Mouse (Mus musculus): Measurements from ENCODE around the gene Traf6. TPM values are rescaled to one million over a fixed set of nuclear protein-coding genes. Genes with fewer than 3 reads are reported as not detected.
A peak's percentile ranks its signal among the peaks of the same experiment; 100 is the strongest.

The Traf6 gene
- polyA plus RNA-seq, 1 experiment from 2014 or later, result 8.6 TPM

DNA sequence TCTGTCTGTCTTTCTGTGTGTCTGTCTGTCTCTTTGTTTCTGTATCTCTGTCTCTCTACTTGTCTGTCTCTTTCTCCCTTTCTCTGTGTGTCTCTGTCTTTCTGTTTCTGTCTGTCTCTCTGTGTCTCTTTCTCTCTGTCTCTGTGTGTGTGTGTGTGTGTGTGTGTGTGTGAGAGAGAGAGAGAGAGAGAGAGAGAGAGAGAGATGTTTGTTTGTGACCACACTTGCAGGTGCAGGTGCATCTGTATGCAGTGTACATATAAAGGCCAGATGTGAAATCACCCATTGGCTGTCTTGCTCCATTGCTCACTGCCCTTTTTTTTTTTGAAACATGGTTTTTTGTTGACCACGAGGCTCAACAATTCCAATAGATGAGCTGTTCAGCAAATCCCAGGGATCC is 27.8 kb upstream of the Traf6 start:
- Histone ChIP-seq H3K36me3 (ENCODE audit: insufficient read depth, low read length) (no peaks in the 10 kb centered on the region), H3K9me3 (replicated peaks; ENCODE audit: low read length) (no peaks in the 10 kb centered on the region), H3K9ac (ENCODE audit: low read depth, low read length) (no peak overlapping the region), H3K4me2 (ENCODE audit: low read length) (no peak overlapping the region), H3K27ac (no peak overlapping the region), H3K4me3 (replicated peaks; ENCODE audit: low read depth, low read length) (no peak overlapping the region), H3K4me1 (replicated peaks; ENCODE audit: insufficient read depth, low read length) (no peaks in the 10 kb centered on the region), H3K27me3 (ENCODE audit: insufficient read depth, low read length) (no peaks in the 10 kb centered on the region; the same call in 1 of the 2 replicates)
- DNase-seq (ENCODE audit: low spot score) (no peak), ATAC-seq (replicated peaks; ENCODE audit: low FRiP score, low read depth) (no peak)
- 41% methylated on average over 1 of the region's 1 CpGs for WGBS
- no peak for TF ChIP-seq CTCF (IDR thresholded peaks at IDR 0.05; ENCODE audit: low read depth)

DNA sequence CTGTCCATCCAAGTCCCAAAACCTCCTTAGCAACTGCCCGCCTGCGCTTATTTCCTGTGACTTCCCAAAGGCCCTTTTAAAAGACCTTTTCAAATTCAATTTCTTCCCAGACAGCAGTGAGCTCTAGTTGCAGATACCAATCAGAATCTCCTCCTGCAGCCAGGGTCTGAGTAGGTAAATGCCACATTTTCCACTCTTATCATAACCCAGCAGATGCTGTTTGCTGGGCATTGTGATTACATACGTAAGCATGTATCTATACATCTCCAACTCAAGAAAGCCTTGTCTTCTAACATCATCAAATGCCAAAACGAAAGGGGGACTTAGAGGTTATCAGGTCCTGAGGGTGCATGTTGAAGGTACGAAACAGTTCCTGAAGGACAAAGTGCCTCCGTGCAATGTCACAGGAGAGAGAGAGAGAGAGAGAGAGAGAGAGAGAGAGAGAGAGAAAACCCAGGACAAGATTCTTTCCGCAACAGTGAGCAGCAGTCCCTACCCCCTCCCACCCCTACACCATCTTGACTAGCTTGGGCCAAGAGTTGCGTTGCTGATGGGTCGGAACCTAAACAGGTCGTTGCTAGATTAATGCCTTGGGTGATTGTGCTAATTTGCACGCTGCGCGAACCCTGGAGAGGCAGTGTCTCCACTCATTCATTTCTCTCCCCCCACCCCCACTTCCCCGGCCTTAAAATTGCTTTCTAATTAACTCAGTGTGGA is 25.9 kb upstream of the Traf6 start:
- Histone ChIP-seq H3K9me3 (replicated peaks; ENCODE audit: low read length) (no peaks in the 10 kb centered on the region), H3K4me2 (ENCODE audit: low read length) (peak overlapping the region; percentile 60), H3K36me3 (ENCODE audit: insufficient read depth, low read length) (no peaks in the 10 kb centered on the region), H3K9ac (ENCODE audit: low read depth, low read length) (0 out of 2 replicates have a peak overlapping the region, but pooled peaks have one; percentile 28), H3K4me3 (replicated peaks; ENCODE audit: low read depth, low read length) (peak overlapping the region; percentile 23), H3K27ac (no peak overlapping the region), H3K27me3 (ENCODE audit: insufficient read depth, low read length) (no peaks in the 10 kb centered on the region; the same call in 1 of the 2 replicates), H3K4me1 (replicated peaks; ENCODE audit: insufficient read depth, low read length) (no peaks in the 10 kb centered on the region)
- TF ChIP-seq CTCF (IDR thresholded peaks at IDR 0.05; ENCODE audit: low read depth), result no peak
- 36% methylated on average over 14 of the region's 14 CpGs for WGBS
- ATAC-seq (replicated peaks; ENCODE audit: low FRiP score, low read depth) (peak; percentile 65; the same call in 1 of the 2 replicates), DNase-seq (ENCODE audit: low spot score) (no peak)

DNA sequence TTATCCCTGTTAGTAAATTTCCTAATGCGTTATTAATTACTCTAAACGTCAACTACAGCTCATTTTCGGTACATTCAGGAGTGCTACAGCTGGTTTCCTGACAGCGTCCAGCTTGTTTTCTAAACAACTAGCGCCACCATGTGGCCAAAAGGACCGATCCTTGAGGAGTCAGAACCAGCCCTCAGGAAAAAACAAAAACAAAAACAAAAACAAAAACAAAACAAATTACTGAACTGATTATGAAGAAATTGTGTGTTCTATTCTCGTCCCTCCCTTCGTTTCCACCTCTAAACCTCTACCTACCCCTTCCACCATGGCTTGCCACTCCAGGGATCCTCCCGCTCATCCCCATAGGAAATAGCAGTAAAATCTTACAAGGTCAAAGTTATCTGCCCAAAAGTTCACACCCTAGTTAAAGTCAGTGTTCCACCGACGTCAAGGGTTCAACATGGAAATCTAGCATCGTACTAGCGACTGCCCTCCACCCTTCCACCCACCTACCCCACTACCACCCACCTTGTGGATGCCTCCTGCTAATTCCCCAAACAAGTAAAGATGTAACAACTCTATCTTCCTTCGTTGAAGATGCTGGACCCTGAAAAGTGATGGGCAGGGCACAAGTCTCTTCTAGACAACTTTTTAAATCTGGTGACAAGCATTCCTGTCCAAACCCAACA is 25.2 kb upstream of the Traf6 start:
- Histone ChIP-seq H3K4me1 (replicated peaks; ENCODE audit: insufficient read depth, low read length) (no peaks in the 10 kb centered on the region), H3K27me3 (ENCODE audit: insufficient read depth, low read length) (no peaks in the 10 kb centered on the region; the same call in 1 of the 2 replicates), H3K27ac (no peak overlapping the region), H3K4me2 (ENCODE audit: low read length) (peak overlapping the region; percentile 60), H3K9ac (ENCODE audit: low read depth, low read length) (0 out of 2 replicates have a peak overlapping the region, but pooled peaks have one; percentile 28), H3K9me3 (replicated peaks; ENCODE audit: low read length) (no peaks in the 10 kb centered on the region), H3K4me3 (replicated peaks; ENCODE audit: low read depth, low read length) (peak overlapping the region; percentile 23), H3K36me3 (ENCODE audit: insufficient read depth, low read length) (no peaks in the 10 kb centered on the region)
- 17% methylated on average over 14 of the region's 14 CpGs for WGBS
- ATAC-seq (replicated peaks; ENCODE audit: low FRiP score, low read depth), result peak; percentile 26; the same call in 1 of the 2 replicates
- peak; percentile 82 for TF ChIP-seq CTCF (IDR thresholded peaks at IDR 0.05; ENCODE audit: low read depth)
- DNase-seq (ENCODE audit: low spot score), result peak; percentile 89

DNA sequence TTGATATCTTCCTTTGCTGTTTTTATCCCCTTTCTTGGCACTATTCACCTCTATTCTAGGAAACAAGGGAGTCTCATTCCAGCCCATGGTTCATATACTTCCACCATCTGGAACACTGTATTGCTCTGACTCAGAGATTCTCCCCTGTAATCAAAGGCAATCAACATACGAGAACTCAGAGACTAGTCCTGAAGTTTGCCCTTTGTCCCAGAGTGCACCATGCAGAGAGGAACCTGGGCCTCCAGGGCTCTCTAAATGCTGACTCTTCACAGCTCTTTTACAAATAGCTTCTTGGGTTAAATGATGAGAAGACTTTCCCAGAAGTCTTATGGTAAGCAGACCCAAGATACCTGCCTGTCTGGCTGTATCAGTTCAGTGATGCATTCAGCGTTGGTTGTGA is 17.7 kb upstream of the Traf6 start:
- no peak for TF ChIP-seq CTCF (IDR thresholded peaks at IDR 0.05; ENCODE audit: low read depth)
- Histone ChIP-seq H3K9ac (ENCODE audit: low read depth, low read length) (no peak overlapping the region), H3K9me3 (replicated peaks; ENCODE audit: low read length) (no peaks in the 10 kb centered on the region), H3K27ac (no peak overlapping the region), H3K4me1 (replicated peaks; ENCODE audit: insufficient read depth, low read length) (no peaks in the 10 kb centered on the region), H3K36me3 (ENCODE audit: insufficient read depth, low read length) (no peaks in the 10 kb centered on the region), H3K4me2 (ENCODE audit: low read length) (no peak overlapping the region), H3K27me3 (ENCODE audit: insufficient read depth, low read length) (no peaks in the 10 kb centered on the region), H3K4me3 (replicated peaks; ENCODE audit: low read depth, low read length) (no peak overlapping the region)
- DNase-seq (ENCODE audit: low spot score) (no peak), ATAC-seq (replicated peaks; ENCODE audit: low FRiP score, low read depth) (no peak)
- 76% methylated on average over 2 of the region's 2 CpGs for WGBS

DNA sequence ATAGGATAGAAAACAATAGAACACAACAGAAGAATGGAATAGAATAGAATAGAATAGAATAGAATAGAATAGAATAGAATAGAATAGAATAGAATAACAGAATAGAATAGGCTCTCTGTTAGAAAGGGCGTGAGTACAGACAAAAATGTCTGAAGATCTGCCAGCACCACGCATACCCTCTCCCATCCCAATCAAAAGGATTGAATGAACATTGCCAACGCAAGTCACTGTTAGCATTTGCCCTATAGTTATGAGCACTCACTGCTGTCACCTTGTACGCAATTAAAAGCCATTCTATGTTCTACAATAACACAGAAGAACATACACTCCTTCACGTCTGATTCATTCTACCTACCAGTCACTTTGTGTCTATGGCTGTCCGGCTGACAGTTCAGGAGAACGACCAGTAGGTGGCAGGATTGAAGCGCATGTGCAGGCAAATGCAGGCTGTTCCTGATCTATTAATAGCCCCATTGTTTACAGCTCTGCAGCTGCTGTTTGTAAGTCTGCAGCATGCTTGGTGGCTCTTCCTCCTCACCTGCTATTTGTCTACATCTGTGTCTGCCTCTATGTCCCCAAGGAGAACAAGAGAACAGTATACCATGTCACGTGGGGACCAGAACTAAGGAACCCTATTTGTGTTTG is 13.0 kb upstream of the Traf6 start:
- 24% methylated on average over 9 of the region's 9 CpGs for WGBS
- TF ChIP-seq CTCF (IDR thresholded peaks at IDR 0.05; ENCODE audit: low read depth), result peak; percentile 97
- peak; percentile 73; the same call in 1 of the 2 replicates for ATAC-seq (replicated peaks; ENCODE audit: low FRiP score, low read depth)
- no peak overlapping the region for H3K4me3 ChIP-seq (replicated peaks; ENCODE audit: low read depth, low read length)
- no peaks in the 10 kb centered on the region for H3K4me1 ChIP-seq (replicated peaks; ENCODE audit: insufficient read depth, low read length)
- H3K4me2 ChIP-seq (ENCODE audit: low read length), result no peak overlapping the region
- H3K27ac ChIP-seq, result no peak overlapping the region
- no peak overlapping the region for H3K9ac ChIP-seq (ENCODE audit: low read depth, low read length)
- no peaks in the 10 kb centered on the region for H3K36me3 ChIP-seq (ENCODE audit: insufficient read depth, low read length)
- no peaks in the 10 kb centered on the region for H3K9me3 ChIP-seq (replicated peaks; ENCODE audit: low read length)
- H3K27me3 ChIP-seq (ENCODE audit: insufficient read depth, low read length), result no peaks in the 10 kb centered on the region
- DNase-seq (ENCODE audit: low spot score), result peak; percentile 92

DNA sequence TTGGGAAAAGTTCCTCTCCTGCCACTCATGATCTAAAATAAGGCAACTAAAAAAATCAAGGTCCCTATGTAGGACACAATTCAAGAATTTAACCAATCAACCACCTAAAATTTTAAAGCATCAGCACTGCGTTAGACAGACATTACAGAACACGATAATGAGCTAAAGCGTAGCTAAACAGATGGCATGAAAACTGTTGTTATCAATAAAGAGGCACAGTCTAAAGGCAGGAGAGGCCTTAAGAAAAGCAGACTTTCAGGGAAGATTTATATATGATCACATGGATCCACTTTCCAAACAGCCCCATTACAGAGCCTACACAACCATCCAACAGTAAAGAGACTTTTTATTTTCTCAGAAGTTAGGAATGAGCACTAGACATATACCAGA is 12.5 kb upstream of the Traf6 start:
- TF ChIP-seq CTCF (IDR thresholded peaks at IDR 0.05; ENCODE audit: low read depth), result no peak
- H3K27ac ChIP-seq, result no peak overlapping the region
- H3K9me3 ChIP-seq (replicated peaks; ENCODE audit: low read length), result no peaks in the 10 kb centered on the region
- H3K4me2 ChIP-seq (ENCODE audit: low read length), result no peak overlapping the region
- no peaks in the 10 kb centered on the region for H3K4me1 ChIP-seq (replicated peaks; ENCODE audit: insufficient read depth, low read length)
- DNase-seq (ENCODE audit: low spot score) (no peak), ATAC-seq (replicated peaks; ENCODE audit: low FRiP score, low read depth) (no peak)
- H3K4me3 ChIP-seq (replicated peaks; ENCODE audit: low read depth, low read length), result no peak overlapping the region
- H3K27me3 ChIP-seq (ENCODE audit: insufficient read depth, low read length), result no peaks in the 10 kb centered on the region
- 88% methylated on average over 3 of the region's 3 CpGs for WGBS
- H3K36me3 ChIP-seq (ENCODE audit: insufficient read depth, low read length), result no peaks in the 10 kb centered on the region
- H3K9ac ChIP-seq (ENCODE audit: low read depth, low read length), result no peak overlapping the region

Data from kidney, postnatal 0 days (tissue).